Mouse (Mus musculus): ENCODE data around the gene Tmem223. TPM values are rescaled to one million over a fixed set of nuclear protein-coding genes. Genes with fewer than 3 reads are reported as not detected.

The Tmem223 gene
- polyA plus RNA-seq, 1 experiment = 107 TPM

Other genes with a start within 250 kb of the Tmem223 start
- not detected in 2 replicates for gene Slc22a8, start 179.7 kb upstream of the Tmem223 start, polyA plus RNA-seq (2012; rRNA removed)
- not detected in 2 replicates for gene Slc22a6, start 153.0 kb upstream of the Tmem223 start, polyA plus RNA-seq (2012; rRNA removed)
- 2.4 and 2.8 TPM in 2 replicates for gene Chrm1, start 107.2 kb upstream of the Tmem223 start, polyA plus RNA-seq (2012; rRNA removed)
- gene Slc3a2, start 47.6 kb upstream of the Tmem223 start, polyA plus RNA-seq (2012; rRNA removed) = 59.0 and 70.9 TPM in 2 replicates
- 13.9 and 17.6 TPM in 2 replicates for gene Wdr74, start 35.2 kb upstream of the Tmem223 start, polyA plus RNA-seq (2012; rRNA removed)
- not detected in 2 replicates for gene 1700092M07Rik, start 30.3 kb upstream of the Tmem223 start, polyA plus RNA-seq (2012; rRNA removed)
- 28.6 and 29.7 TPM in 2 replicates for gene Stx5a, start 29.6 kb upstream of the Tmem223 start, polyA plus RNA-seq (2012; rRNA removed)
- gene Nxf1, start 13.9 kb upstream of the Tmem223 start, polyA plus RNA-seq (2012; rRNA removed) = 24.7 and 38.5 TPM in 2 replicates
- gene Tmem179b, start 3.5 kb downstream of the Tmem223 start, polyA plus RNA-seq (2012; rRNA removed) = 63.5 and 70.7 TPM in 2 replicates
- 5.5 and 9.3 TPM in 2 replicates for gene Taf6l, start 15.4 kb downstream of the Tmem223 start, polyA plus RNA-seq (2012; rRNA removed)
- gene Polr2g, start 27.6 kb downstream of the Tmem223 start, polyA plus RNA-seq (2012; rRNA removed) = 9.7 and 10.4 TPM in 2 replicates
- gene Zbtb3, start 31.6 kb downstream of the Tmem223 start, polyA plus RNA-seq (2012; rRNA removed) = 0.48 and 0.78 TPM in 2 replicates
- 1.4 and 2.1 TPM in 2 replicates for gene Ttc9c, start 48.3 kb downstream of the Tmem223 start, polyA plus RNA-seq (2012; rRNA removed)
- 4.1 and 4.8 TPM in 2 replicates for gene Hnrnpul2, start 49.0 kb downstream of the Tmem223 start, polyA plus RNA-seq (2012; rRNA removed)
- 0.61 TPM in 1 of 2 replicates, not detected in the other for gene AC129217.1, start 58.8 kb downstream of the Tmem223 start, polyA plus RNA-seq (2012; rRNA removed)
- gene Bscl2, start 66.5 kb downstream of the Tmem223 start, polyA plus RNA-seq (2012; rRNA removed) = 102 and 130 TPM in 2 replicates
- 0.41 and 0.42 TPM in 2 replicates for gene Gng3, start 68.2 kb downstream of the Tmem223 start, polyA plus RNA-seq (2012; rRNA removed)
- 1.0 and 1.1 TPM in 2 replicates for gene Lrrn4cl, start 79.8 kb downstream of the Tmem223 start, polyA plus RNA-seq (2012; rRNA removed)
- gene Ubxn1, start 100.5 kb downstream of the Tmem223 start, polyA plus RNA-seq (2012; rRNA removed) = 92.0 and 115 TPM in 2 replicates
- 7.5 and 9.7 TPM in 2 replicates for gene Uqcc3, start 109.9 kb downstream of the Tmem223 start, polyA plus RNA-seq (2012; rRNA removed)
- 0.36 and 0.58 TPM in 2 replicates for gene Lbhd1, start 112.7 kb downstream of the Tmem223 start, polyA plus RNA-seq (2012; rRNA removed)
- not detected in 2 replicates for gene Gm49403, start 112.9 kb downstream of the Tmem223 start, polyA plus RNA-seq (2012; rRNA removed)
- gene 1810009A15Rik, start 117.9 kb downstream of the Tmem223 start, polyA plus RNA-seq (2012; rRNA removed) = 2.3 and 2.6 TPM in 2 replicates
- 0.21 TPM in 1 of 2 replicates, not detected in the other for gene Gm49416, start 117.9 kb downstream of the Tmem223 start, polyA plus RNA-seq (2012; rRNA removed)
- 12.8 and 15.7 TPM in 2 replicates for gene Ints5, start 122.0 kb downstream of the Tmem223 start, polyA plus RNA-seq (2012; rRNA removed)
- 23.0 and 34.6 TPM in 2 replicates for gene Ganab, start 127.1 kb downstream of the Tmem223 start, polyA plus RNA-seq (2012; rRNA removed)
- 51.9 and 68.6 TPM in 2 replicates for gene B3gat3, start 149.4 kb downstream of the Tmem223 start, polyA plus RNA-seq (2012; rRNA removed)
- 10.0 and 15.1 TPM in 2 replicates for gene Rom1, start 158.4 kb downstream of the Tmem223 start, polyA plus RNA-seq (2012; rRNA removed)
- gene Eml3, start 158.6 kb downstream of the Tmem223 start, polyA plus RNA-seq (2012; rRNA removed) = 27.6 and 30.6 TPM in 2 replicates
- gene Mta2, start 170.9 kb downstream of the Tmem223 start, polyA plus RNA-seq (2012; rRNA removed) = 7.1 and 8.7 TPM in 2 replicates
- 6.5 and 9.3 TPM in 2 replicates for gene Tut1, start 182.9 kb downstream of the Tmem223 start, polyA plus RNA-seq (2012; rRNA removed)
- 33.9 and 55.8 TPM in 2 replicates for gene Eef1g, start 196.0 kb downstream of the Tmem223 start, polyA plus RNA-seq (2012; rRNA removed)
- gene Ahnak, start 218.3 kb downstream of the Tmem223 start, polyA plus RNA-seq (2012; rRNA removed) = 6.4 and 12.5 TPM in 2 replicates

All from stomach, adult 2 months (tissue).